Mouse (Mus musculus) neural tube, embryonic 14.5 days (tissue): ENCODE data around the gene Gapvd1. TPM values are rescaled to one million over a fixed set of nuclear protein-coding genes. Genes with fewer than 3 reads are reported as not detected.
"Not testable (repeated sequence)": the region's sequence is repeated elsewhere in the genome, so short reads cannot be mapped to it uniquely, and the experiment has no call there.

ENCODE experiments used
- ATAC-seq: fragments of 200-750 bp; cut with Nextera tagmentation; 2 replicates; pipeline ENCODE4 v1.8.0; 2017; ENCODE audit warnings: low read depth, mild to moderate bottlenecking, moderate TSS enrichment, moderate library complexity
- H3K27ac ChIP-seq: fragments of 300-500 bp; sonication (generic); 2 replicates; pipeline ENCODE4 v1.5.1; 2014; ENCODE audit warnings: low read depth, mild to moderate bottlenecking, control low read depth, low read length, moderate library complexity, mixed read lengths
- H3K27me3 ChIP-seq: fragments of 300-500 bp; sonication (generic); 2 replicates; pipeline ENCODE4 v1.6.1; 2014; ENCODE audit warnings: low read length; ENCODE audit not compliant: control insufficient read depth, insufficient read depth
- H3K36me3 ChIP-seq: fragments of 300-500 bp; sonication (generic); 2 replicates; pipeline ENCODE4 v1.6.1; 2014; ENCODE audit warnings: low read length, mixed read lengths; ENCODE audit not compliant: control insufficient read depth, insufficient read depth
- H3K4me1 ChIP-seq: fragments of 300-500 bp; sonication (generic); 2 replicates; pipeline ENCODE4 v1.6.1; 2014; ENCODE audit warnings: low read length; ENCODE audit not compliant: control insufficient read depth, insufficient read depth
- H3K4me2 ChIP-seq: fragments of 300-500 bp; sonication (generic); 2 replicates; pipeline ENCODE4 v1.6.1; 2014; ENCODE audit warnings: mild to moderate bottlenecking, low read depth, low read length, control low read depth
- H3K4me3 ChIP-seq: fragments of 300-500 bp; sonication (generic); 2 replicates; pipeline ENCODE4 v1.5.1; 2014; ENCODE audit warnings: low read depth, low read length, control low read depth, mixed read lengths
- H3K9ac ChIP-seq: fragments of 300-500 bp; sonication (generic); replicated peaks from 2 replicates; pipeline ENCODE4 v1.6.1; 2014; ENCODE audit warnings: low read depth, mild to moderate bottlenecking, control low read depth, low read length, mixed read lengths
- H3K9me3 ChIP-seq: fragments of 300-500 bp; sonication (generic); 2 replicates; pipeline ENCODE4 v1.6.1; 2016; ENCODE audit warnings: low read length; ENCODE audit not compliant: control insufficient read depth
- WGBS: fragments of 180-500 bp; shearing (Covaris S2); extraction: QIAGEN DNeasy Blood & Tissue Kit; methylation state at CpG from one replicate; pipeline ENCODE4 v1.1.7; 2014; 5-methylcytosine and 5-hydroxymethylcytosine counted together
- polyA plus RNA-seq: library from polyadenylated mRNA; unstranded; fragments of >200 nt; fragmentation: Nextera tagmentation; extraction: Ambion mirVana; gene quantifications from 2 replicates; pipeline ENCODE4 v1.2.1, GENCODE M21; 2014

Gapvd1 gene
- 119 and 132 TPM in 2 replicates for polyA plus RNA-seq

GRCm38 (mm10) chr2:34754551-34755358 is at the start of gene Gapvd1:
Gene Gapvd1 (minus strand): TSS chr2:34755232.
- Histone ChIP-seq H3K9ac (peak within 1 kb of the TSS; percentile 96), H3K4me3 (peak within 1 kb of the TSS; percentile 91), H3K4me1 (peaks cover 13% of the 10 kb centered on the region), H3K36me3 (no peaks in the 10 kb centered on the region), H3K4me2 (peak within 1 kb of the TSS; percentile 54), H3K9me3 (no peaks in the 10 kb centered on the region), H3K27ac (peak within 1 kb of the TSS; percentile 94), H3K27me3 (no peaks in the 10 kb centered on the region)
- 3% methylated on average over 14 of the region's 14 CpGs for WGBS
- no peak for ATAC-seq

DNA sequence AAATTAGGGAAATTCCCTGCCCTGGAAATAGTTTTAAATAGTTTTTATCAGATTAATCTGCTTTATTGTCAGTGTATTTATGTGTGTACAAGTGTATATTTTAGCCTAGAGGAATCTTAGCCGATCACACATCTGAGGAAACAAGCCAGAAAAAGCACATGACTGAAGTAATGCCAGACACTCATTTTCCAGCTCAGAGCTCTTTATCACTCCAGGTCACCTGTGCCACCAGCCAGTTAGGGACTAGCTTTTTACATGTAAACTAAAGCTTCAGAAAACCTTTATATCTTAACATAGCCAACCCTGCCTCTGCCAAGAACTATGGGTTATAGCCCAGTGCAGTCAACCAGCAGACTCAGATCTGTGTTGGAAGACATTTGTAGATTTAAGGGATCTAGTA is 49.8 kb upstream of the Gapvd1 start:
- 71% methylated on average over 1 of the region's 1 CpGs for WGBS
- Histone ChIP-seq H3K4me2 (no peak overlapping the region), H3K4me3 (no peak overlapping the region), H3K4me1 (peaks cover 12% of the 10 kb centered on the region), H3K9me3 (no peaks in the 10 kb centered on the region), H3K27me3 (no peaks in the 10 kb centered on the region), H3K9ac (no peak overlapping the region), H3K27ac (no peak overlapping the region), H3K36me3 (peaks cover 8% of the 10 kb centered on the region)
- no peak for ATAC-seq

- ATAC-seq, result no peak
- WGBS, result 97% methylated on average over 2 of the region's 2 CpGs
- peaks cover 15% of the 10 kb centered on the region for H3K4me1 ChIP-seq
- H3K4me3 ChIP-seq, result no peak overlapping the region
- no peaks in the 10 kb centered on the region for H3K9me3 ChIP-seq
- H3K9ac ChIP-seq, result no peak overlapping the region
- H3K27me3 ChIP-seq, result no peaks in the 10 kb centered on the region
- H3K27ac ChIP-seq, result no peak overlapping the region
- H3K36me3 ChIP-seq, result peaks cover 8% of the 10 kb centered on the region
- H3K4me2 ChIP-seq, result no peak overlapping the region
These were observed 49.1 kb upstream of the Gapvd1 start for GRCm38 (mm10) chr2:34804172-34804571.

- H3K9me3 ChIP-seq, result no peaks in the 10 kb centered on the region
- no peak overlapping the region for H3K9ac ChIP-seq
- no peak overlapping the region for H3K27ac ChIP-seq
- WGBS, result 66% methylated on average over 3 of the region's 3 CpGs
- no peak for ATAC-seq
- no peaks in the 10 kb centered on the region for H3K27me3 ChIP-seq
- peak overlapping the region; percentile 35; the same call in 1 of the 2 replicates for H3K4me2 ChIP-seq
- H3K36me3 ChIP-seq, result peaks cover 8% of the 10 kb centered on the region
- peaks cover 17% of the 10 kb centered on the region for H3K4me1 ChIP-seq
- no peak overlapping the region for H3K4me3 ChIP-seq
These were observed 48.7 kb upstream of the Gapvd1 start for GRCm38 (mm10) chr2:34803746-34804145.

- WGBS, result under 1% methylated on average over 22 of the region's 32 CpGs
- H3K4me1 ChIP-seq, result peaks cover 17% of the 10 kb centered on the region
- peak overlapping the region; percentile 71 for H3K9ac ChIP-seq
- peak overlapping the region; percentile 63 for H3K4me3 ChIP-seq
- H3K9me3 ChIP-seq, H3K36me3 ChIP-seq, H3K27me3 ChIP-seq: not testable (repeated sequence)
- ATAC-seq, result peak; percentile 67
- H3K27ac ChIP-seq, result peak overlapping the region; percentile 89
- H3K4me2 ChIP-seq, result peak overlapping the region; percentile 53
These were observed 47.7 kb upstream of the Gapvd1 start for GRCm38 (mm10) chr2:34802565-34803245.

DNA sequence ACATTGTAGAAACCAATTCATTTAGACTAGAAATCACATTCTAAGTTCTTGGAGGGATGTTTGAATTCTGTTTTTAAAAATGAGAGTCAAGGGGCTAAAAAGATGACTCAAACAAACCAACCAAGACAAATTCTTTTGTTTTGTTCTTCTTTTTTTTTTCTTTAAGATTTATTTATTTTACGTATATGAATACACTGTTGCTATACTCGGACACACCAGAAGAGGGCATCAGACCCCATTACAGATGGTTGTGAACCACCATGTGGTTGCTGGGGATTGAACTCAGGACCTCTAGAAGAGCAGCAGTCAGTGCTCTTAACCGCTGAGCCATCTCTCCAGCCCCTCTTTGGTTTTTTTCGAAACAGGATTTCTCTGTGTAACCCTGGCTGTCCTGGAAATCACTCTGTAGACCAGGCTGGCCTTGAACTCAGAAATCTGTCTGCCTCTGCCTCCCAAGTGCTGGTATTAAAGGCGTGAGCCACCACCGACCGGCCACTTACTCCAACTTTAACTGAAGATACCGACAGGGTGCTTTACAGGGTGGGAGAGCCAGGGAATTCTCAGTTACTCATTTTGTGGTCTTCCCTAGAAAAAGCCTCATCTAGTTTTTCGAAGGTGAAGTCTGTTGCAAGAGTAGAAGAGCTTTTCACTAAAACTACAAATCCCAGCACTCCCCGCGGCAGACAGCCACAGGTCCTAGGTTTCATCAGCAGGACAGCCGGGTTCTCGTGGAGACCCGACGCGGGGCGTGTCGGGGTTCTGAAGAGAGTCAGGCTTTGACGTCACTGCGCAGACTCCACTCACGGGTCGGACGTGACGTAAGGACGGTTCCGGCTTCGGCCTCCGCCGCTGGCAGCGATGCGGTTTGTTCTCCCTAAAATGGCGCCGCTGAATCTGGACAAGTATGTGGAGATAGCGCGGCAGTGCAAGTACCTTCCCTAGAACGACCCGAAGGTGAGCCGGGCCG is 46.8 kb upstream of the Gapvd1 start:
- 6% methylated on average over 39 of the region's 39 CpGs for WGBS
- Histone ChIP-seq H3K4me1 (peaks cover 17% of the 10 kb centered on the region), H3K27me3 (no peaks in the 10 kb centered on the region), H3K9me3 (no peaks in the 10 kb centered on the region), H3K36me3 (peaks cover 8% of the 10 kb centered on the region; the same call in 1 of the 2 replicates), H3K9ac (peak overlapping the region; percentile 71), H3K27ac (peak overlapping the region; percentile 89), H3K4me2 (no peak overlapping the region), H3K4me3 (peak overlapping the region; percentile 63)
- ATAC-seq, result peak; percentile 97

DNA sequence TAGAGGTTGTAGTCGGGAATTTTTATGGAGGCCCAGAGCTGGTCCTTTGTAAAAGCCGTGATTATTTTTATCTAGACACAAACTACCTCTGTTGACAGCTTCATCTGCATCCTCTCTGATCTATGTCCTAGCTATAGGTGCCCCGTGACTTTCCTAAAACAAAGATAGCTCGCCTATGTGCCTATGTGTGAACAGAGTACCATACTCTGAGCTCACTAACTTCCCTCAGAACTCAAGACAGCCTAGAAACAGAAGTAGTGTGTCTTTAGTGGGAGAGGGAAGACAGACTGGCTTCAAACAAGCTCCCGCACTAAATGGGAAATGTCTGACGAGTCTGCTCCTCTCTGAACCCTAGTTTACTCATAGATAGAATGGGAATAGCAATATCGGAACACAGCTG is 45.3 kb upstream of the Gapvd1 start:
- no peak overlapping the region for H3K27ac ChIP-seq
- H3K4me3 ChIP-seq, result no peak overlapping the region
- H3K4me2 ChIP-seq, result peak overlapping the region; percentile 80; the same call in 1 of the 2 replicates
- WGBS, result 85% methylated on average over 7 of the region's 7 CpGs
- H3K27me3 ChIP-seq, result no peaks in the 10 kb centered on the region
- peaks cover 5% of the 10 kb centered on the region; the same call in 1 of the 2 replicates for H3K36me3 ChIP-seq
- ATAC-seq, result no peak
- H3K4me1 ChIP-seq, result peaks cover 17% of the 10 kb centered on the region
- H3K9ac ChIP-seq, result no peak overlapping the region
- H3K9me3 ChIP-seq, result no peaks in the 10 kb centered on the region

GRCm38 (mm10) chr2:34799357-34800256 is 44.6 kb upstream of the Gapvd1 start, which contains the start of gene Rabepk:
Gene Rabepk (minus strand): TSS chr2:34799912.
- Histone ChIP-seq H3K27ac (no peak within 1 kb of the TSS), H3K4me1 (peaks cover 14% of the 10 kb centered on the region), H3K36me3 (peaks cover 3% of the 10 kb centered on the region; the same call in 1 of the 2 replicates), H3K9ac (peak within 1 kb of the TSS; percentile 57), H3K4me3 (peak within 1 kb of the TSS; percentile 59), H3K9me3 (no peaks in the 10 kb centered on the region), H3K4me2 (peak within 1 kb of the TSS; percentile 80), H3K27me3 (no peaks in the 10 kb centered on the region)
- ATAC-seq, result peak; percentile 60
- 6% methylated on average over 44 of the region's 44 CpGs for WGBS
